Mouse (Mus musculus): ENCODE measurements around the gene Pi16.
A peak's percentile ranks its signal among the peaks of the same experiment; 100 is the strongest.
"Not testable (repeated sequence)": the region's sequence is repeated elsewhere in the genome, so short reads cannot be mapped to it uniquely, and the experiment has no call there.

The Pi16 gene

GRCm38 (mm10) chr17:29330221-29330620 is 12.7 kb downstream of the Pi16 start:
- DNase-seq (ENCODE audit: low spot score in 2 of 2): no peak

- no peak for DNase-seq (ENCODE audit: low spot score in 2 of 2)
These were observed 13.4 kb downstream of the Pi16 start for GRCm38 (mm10) chr17:29330671-29331410.

DNA sequence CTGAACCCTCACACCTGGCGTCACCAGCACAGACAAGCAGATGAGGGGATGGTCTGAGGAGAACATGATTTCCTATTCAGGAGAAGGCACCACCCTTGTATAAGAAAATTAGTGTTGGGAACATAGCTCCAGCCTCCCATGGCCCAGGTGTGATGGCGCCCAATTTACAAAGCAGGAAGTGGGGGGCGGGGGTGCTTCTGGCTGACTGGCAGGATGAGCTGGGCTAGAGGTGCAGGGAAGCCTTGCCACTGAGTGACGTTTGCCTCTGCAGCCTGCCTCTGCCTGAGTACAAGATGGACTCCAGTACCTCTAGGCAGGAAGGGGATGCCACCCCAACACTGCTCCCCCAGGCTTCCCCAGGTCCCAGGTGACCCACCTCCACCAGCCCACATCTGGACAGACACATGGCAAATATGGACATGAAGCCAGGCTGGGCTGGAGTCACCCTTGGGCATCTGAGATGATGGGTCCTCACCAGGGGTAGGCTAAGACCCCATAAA is 14.8 kb downstream of the Pi16 start:
- peak; percentile 60 for DNase-seq (ENCODE audit: low spot score in 2 of 2)

- no peak for DNase-seq (ENCODE audit: low spot score in 2 of 2)
These were observed 18.9 kb downstream of the Pi16 start for GRCm38 (mm10) chr17:29336266-29336990.

DNA sequence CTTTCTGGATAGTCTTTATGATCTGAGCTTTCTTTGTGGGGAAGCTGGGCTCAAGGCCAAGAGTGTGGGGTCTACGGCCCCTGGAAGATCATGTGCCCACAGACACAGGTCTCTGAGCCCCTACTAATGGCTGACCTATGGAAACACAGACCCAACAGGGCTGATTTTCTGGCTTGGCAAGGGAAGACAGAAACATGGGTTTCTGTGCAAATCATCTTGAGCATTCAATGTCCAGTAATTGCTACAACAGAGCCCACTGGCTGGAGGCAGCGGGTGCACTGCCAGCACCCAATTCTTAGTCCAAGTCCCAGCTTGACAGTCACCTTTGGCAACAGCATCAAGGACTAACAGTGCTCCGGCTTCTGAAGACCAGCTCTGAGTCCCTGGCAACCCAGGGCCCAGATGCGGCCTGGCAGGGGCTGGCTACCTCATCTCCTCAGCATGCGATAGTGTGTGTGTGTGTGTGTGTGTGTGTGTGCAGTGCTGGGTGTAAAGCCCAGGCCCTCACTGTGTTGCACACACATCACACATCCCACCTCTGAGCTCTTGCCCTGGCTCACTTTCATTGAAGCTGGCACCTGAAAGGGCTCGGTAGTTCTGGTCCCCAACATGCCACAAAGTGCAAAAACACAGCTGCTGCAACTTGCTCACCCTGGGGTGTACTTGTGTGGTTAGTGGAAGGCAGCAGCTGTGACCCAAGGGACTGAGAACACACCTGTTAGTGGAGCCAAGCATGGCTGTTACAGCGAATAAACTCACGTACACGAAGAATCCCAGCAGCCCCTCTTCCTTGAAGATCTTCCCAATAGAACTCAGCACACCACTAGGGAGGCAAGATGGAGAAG is 20.7 kb downstream of the Pi16 start:
- DNase-seq (ENCODE audit: low spot score in 2 of 2): peak; percentile 62 to 70

- no peak for DNase-seq (ENCODE audit: low spot score in 2 of 2)
These were observed 21.8 kb downstream of the Pi16 start for GRCm38 (mm10) chr17:29339170-29339768.

- no peak for DNase-seq (ENCODE audit: low spot score in 2 of 2)
These were observed 23.2 kb downstream of the Pi16 start for GRCm38 (mm10) chr17:29340406-29341261.

DNA sequence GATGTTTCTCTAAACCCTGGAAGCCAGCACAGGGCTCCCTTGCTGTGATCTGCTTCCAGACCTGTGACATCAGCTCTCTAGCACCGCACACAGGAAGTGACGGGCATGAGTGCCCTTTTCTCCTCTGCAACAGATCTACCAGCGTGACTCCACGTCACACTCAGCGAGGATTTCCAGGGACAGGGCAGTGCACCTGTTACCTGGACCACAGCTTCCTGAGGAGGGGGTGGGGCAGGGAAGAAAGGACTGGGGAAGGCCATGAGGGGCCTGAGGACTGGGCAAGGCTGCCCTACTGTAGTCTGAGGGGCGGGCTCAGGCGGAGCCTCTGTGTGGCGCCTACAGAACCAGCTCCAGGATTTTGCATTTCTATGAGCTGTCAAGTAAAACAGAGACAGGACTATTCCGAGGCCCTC is 24.1 kb downstream of the Pi16 start:
- DNase-seq (ENCODE audit: low spot score in 2 of 2): peak; percentile 49 to 53

- no peak for DNase-seq (ENCODE audit: low spot score in 2 of 2)
These were observed 24.8 kb downstream of the Pi16 start for GRCm38 (mm10) chr17:29342010-29342910.

DNA sequence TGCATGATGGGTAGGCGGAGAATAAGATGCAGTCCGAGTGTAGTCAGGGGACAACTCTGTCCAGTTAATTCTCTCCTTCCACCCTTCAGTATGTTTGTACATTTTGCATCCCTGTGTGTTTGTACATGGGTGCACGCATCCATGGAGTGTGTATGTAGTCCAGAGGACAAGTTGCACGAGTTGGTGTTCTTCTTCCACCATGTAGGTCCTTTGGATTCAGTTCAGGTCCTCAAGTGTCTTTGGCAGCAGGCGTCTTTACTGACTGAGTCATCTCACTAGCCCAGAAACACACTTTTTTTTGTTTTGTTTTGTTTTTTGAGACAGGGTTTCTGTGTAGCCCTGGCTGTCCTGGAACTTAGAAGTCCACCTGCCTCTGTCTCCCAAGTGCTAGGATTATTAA is 25.8 kb downstream of the Pi16 start:
- no peak for DNase-seq (ENCODE audit: low spot score in 2 of 2)

- DNase-seq (ENCODE audit: low spot score in 2 of 2): no peak
These were observed 27.8 kb downstream of the Pi16 start for GRCm38 (mm10) chr17:29345272-29345671.

DNA sequence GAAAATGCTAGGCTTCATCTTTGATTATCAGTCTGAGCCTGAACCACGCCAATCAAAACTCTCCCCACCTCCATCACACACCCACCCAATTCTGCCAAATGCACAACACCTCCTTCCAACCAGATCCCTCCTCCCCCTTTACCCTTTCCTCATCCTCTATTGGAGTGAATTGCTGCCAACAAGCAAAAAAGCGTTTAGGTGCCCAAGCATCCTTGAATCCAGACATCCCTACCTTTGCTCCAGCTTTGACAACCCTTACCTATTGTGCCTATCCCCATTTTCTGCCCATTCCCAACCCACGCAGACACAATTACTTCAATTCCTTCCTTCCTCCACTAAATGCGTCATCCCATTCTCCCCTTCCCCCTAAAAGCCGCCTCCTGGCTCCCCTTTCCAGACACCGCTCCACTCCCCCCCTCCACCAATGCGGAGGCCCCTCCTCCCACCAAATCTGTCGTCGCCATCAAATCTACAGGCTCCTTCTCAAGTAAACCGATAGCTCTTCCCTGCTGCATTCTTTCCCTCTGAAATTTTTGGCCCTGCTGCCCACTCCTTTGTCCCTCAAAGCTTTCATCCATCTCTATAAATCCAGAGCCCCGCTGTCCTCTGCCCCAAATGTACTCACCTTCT is 29.1 kb downstream of the Pi16 start:
- no peak for DNase-seq (ENCODE audit: low spot score in 2 of 2)

- DNase-seq (ENCODE audit: low spot score in 2 of 2): peak; percentile 45 to 47
These were observed 29.7 kb downstream of the Pi16 start for GRCm38 (mm10) chr17:29347126-29347644.

- peak; percentile 98 to 99 for DNase-seq (ENCODE audit: low spot score in 2 of 2)
These were observed 30.3 kb downstream of the Pi16 start, which contains the start of gene Mtch1 for GRCm38 (mm10) chr17:29347645-29348256. Mtch1 (minus strand) TSS chr17:29347934.

DNA sequence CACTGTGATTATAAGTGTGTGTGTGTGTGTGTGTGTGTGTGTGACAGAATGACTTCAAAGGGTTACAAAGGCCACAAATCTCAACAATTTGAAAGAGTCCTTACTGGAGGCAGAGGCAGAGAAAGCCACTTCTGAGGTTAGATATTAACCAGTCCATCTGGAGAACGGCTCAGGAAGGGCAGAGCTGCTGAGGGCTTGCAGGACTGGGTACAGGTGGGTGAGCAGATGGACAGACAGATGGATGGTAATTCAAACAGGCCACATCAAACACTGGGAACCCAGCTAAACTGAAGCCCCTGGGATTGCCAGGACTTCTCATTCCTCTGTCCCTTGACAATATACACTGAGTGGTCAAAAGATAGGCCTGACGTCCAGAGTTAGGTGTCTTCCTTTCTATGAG is 31.5 kb downstream of the Pi16 start:
- no peak for DNase-seq (ENCODE audit: low spot score in 2 of 2)

- not testable (repeated sequence) for DNase-seq (ENCODE audit: low spot score in 2 of 2)
These were observed 33.6 kb downstream of the Pi16 start for GRCm38 (mm10) chr17:29351056-29351455.

GRCm38 (mm10) chr17:29355461-29355840 is 38.0 kb downstream of the Pi16 start:
- no peak for DNase-seq (ENCODE audit: low spot score in 2 of 2)

DNA sequence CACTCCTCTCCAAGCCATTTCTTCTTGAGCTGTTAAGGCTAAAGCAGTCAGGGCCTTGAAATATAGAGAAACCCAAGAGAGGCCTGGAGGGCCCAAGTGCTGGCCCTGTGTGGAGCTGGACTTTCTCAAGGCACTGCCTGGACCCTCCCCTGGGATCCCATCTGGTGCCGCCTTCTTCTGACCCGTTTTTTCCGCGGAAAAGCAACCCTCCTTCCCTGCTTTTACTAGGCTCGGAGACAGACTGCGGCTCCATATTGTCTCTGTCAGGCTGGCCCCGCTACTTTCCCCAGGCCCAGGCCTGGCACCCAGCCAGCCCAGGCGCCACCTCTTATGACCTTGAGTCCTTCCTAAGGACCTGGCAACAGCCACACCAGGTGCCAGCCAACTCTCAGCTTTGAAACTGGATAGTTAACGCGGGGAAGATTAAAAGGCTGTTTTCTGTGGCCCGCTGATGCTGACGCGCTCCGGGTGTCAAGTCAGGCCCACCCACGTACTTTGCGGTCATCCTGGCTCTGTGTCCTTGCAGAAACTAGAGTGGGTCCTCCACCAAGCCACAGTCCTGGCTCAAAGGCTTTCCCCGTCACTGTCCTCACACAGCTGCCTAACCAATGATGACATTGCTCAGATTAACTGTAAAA is 38.5 kb downstream of the Pi16 start:
- no peak for DNase-seq (ENCODE audit: low spot score in 2 of 2)
